Mouse (Mus musculus): ENCODE measurements around the gene Olfr638.
"Not testable (repeated sequence)": the region's sequence is repeated elsewhere in the genome, so short reads cannot be mapped to it uniquely, and the experiment has no call there.

Olfr638 gene

DNA sequence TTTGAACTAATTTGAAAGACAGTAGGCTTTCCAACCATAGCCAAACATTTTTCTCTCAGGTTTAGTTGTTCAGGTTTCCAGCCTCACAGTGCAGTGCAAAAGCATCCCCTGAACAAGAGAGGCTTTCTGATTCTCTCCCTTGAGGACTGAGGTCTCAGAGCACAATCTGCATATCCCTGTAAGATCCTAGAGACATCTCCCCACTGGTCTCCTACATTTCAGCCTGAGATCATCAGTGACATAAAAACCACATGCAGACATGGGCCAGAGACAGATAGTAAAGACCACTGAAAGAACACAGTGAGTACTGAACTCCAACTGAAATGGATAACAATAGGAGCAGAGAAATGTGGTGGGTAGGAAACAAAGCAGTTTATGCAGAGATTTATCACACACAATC lies at the start of gene Olfr638:
Gene Olfr638 (plus strand): TSS at position 301 of the 400 bp plus-strand sequence.
- DNase-seq (ENCODE audit: low read depth, low spot score): no peak

- DNase-seq (ENCODE audit: low read depth, low spot score): not testable (repeated sequence)
These were observed 31.7 kb upstream of the Olfr638 start for GRCm38 (mm10) chr7:103966873-103967272.

DNA sequence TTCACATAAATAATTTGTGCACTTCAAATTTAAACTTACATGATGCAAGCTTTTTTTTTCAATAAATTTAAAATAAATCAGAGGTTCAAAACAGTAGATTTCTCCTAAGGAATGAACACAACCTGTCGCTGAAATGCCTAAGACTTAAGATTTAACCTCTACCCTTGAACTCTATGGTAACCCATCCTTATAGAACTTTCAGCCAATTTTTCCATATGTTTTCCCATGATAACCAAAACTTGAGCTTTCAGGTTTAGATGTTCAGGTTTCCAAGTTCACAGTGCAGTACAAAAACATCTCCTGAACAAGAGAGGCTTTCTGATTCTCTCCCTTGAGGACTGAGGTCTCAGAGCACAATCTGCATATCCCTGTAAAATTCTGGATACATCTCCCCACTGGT lies 27.7 kb upstream of the Olfr638 start, which contains the start of gene Olfr635:
Gene Olfr635 (plus strand): TSS at position 301 of the 400 bp plus-strand sequence.
- no peak for DNase-seq (ENCODE audit: low read depth, low spot score)

GRCm38 (mm10) chr7:103971782-103972181 lies 26.8 kb upstream of the Olfr638 start:
- no peak for DNase-seq (ENCODE audit: low read depth, low spot score)

DNA sequence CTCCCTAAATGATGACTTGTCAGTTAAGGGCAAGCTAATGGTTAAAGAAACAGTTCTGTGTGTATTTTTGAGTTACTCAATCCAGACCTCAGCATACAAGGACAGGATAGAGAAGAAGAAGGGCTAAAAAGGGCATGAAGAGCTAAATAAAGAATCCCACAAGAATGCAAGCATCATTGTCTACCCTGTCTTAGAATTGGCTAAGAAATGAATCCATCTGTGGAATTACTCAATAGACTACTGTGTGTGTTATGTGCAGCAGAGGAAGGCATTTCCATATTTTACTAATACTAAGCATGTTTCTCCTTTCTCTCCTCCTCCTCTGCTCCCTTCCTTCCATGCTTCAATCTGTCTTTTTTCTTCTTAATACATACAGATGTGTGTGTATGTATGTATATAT lies 578 bp downstream of the Olfr638 start:
- no peak for DNase-seq (ENCODE audit: low read depth, low spot score)

GRCm38 (mm10) chr7:104017203-104017602 lies 18.7 kb downstream of the Olfr638 start, which contains the start of gene Olfr639:
Olfr639 (minus strand) TSS chr7:104017303.
- no peak for DNase-seq (ENCODE audit: low read depth, low spot score)

GRCm38 (mm10) chr7:104018953-104019352 lies 20.4 kb downstream of the Olfr638 start:
- no peak for DNase-seq (ENCODE audit: low read depth, low spot score)

DNA sequence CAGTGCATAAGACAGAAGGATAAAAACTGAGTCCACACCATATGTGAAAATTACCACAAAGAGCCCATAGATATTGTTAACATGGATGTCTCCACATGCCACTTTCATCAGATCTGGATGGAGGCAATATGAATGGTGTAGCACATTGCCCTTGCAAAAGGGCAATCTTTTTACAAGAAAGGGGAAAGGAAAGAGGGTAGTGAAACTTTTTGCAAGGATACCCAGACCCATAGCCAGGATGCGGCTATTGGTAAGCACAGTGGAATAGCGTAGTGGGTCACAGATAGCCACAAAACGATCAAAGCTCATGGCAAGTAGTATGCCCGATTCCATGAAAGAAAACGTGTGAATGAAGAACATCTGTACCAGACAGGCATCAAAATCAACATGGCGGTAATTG lies 23.1 kb downstream of the Olfr638 start:
- no peak for DNase-seq (ENCODE audit: low read depth, low spot score)

GRCm38 (mm10) chr7:104025473-104025872 lies 26.9 kb downstream of the Olfr638 start, which contains the start of gene Olfr640:
Olfr640 (minus strand) TSS chr7:104025573.
- no peak for DNase-seq (ENCODE audit: low read depth, low spot score)

DNA sequence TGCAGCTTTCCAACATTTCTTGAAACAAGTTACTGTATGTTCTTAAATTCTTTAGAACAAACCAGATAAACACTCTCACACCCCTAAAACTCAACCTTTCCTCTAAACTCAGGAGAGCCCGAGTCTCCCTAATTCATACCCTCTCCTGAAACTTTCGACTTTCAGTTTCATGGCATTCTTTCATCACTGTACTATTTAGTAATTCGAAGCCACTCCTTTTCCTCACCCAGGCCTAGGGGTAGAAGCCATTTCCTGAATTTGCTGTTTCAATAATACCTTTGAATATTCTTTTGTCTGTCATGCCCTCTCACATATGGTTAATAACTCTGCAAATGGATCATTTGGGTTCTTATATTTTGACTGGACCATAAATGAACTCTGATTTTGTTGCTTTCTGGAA lies 28.4 kb downstream of the Olfr638 start:
- DNase-seq (ENCODE audit: low read depth, low spot score): no peak

DNA sequence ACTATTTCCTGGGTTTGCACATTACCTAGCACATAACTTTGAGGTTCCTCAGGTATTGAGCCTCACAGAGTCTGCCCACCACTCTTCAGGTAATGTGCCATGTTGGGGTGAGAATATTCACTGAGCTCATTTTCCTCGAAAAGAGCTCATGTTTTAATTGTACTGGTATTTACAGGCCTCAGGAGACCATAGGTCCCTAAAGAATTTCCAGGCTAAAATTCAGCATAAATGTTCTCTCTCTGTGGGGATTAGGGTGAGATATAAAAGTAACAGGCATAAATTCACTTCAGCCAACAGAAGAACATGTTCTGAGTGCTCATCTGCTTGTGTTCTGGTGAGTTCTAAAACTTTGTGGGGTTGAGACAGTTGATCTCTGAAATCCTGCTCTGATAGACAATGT lies 36.6 kb downstream of the Olfr638 start, which contains the start of gene Olfr641:
Gene Olfr641 (plus strand): TSS at position 301 of the 400 bp plus-strand sequence.
- no peak for DNase-seq (ENCODE audit: low read depth, low spot score)

GRCm38 (mm10) chr7:104050745-104051144 lies 52.2 kb downstream of the Olfr638 start:
- no peak for DNase-seq (ENCODE audit: low read depth, low spot score)

- DNase-seq (ENCODE audit: low read depth, low spot score): no peak
These were observed 54.0 kb downstream of the Olfr638 start, which contains the start of gene Olfr642 for GRCm38 (mm10) chr7:104052566-104052965. Olfr642 (minus strand) TSS chr7:104052666.
